17 mouse cellular contexts compared by ENCODE assay signal in the genomic region with DNA sequence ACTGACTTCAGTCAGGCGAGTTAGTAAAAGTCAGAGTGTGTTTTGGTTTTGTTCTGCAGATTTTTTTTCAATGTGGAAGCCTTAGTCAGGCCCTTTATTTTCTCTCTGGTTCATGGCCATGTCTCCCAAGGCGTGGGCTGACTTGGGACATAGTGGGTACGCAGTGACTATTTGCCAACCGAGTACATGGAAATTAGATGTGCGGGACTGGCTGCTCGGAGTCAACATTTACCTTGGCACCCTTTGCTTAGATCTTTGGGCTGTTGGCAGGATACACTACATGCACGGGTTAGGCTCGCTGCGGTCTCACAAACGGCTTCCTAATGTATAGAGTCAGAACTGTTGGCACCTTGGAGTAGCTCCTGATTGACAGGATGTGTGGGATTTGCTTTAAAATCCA. TPM values are rescaled to one million over a fixed set of nuclear protein-coding genes. Genes with fewer than 3 reads are reported as not detected.
DNase-seq lines count a peak whose midpoint lies in the region; ATAC-seq and TF ChIP-seq lines count a peak whose summit lies in the region.
"Had no signal": no experiment of that assay in that cellular context is flagged by ENCODE, and none has a peak within 500 bp of the region (broad histone marks: within the 10 kb centered on the region; RNA-seq: fewer than 3 reads in every experiment).

No protein-coding gene starts in this region.

- TF ChIP-seq CTCF in heart, adult 2 months (IDR thresholded peaks at IDR 0.05) = no peak

- WGBS in heart, adult 2 months = 57% methylated on average over 10 of the region's 10 CpGs
- 86% methylated on average over 10 of the region's 10 CpGs for WGBS in intestine, embryonic 15.5 days

- TF ChIP-seq POLR2A in heart, adult 2 months (IDR thresholded peaks at IDR 0.05; ENCODE audit: insufficient read depth, low read depth, low read length) = no peak

- no peak overlapping the region for H3K4me2 ChIP-seq in intestine, embryonic 15.5 days (replicated peaks)
- H3K4me2 ChIP-seq: hindbrain, embryonic 13.5 days; limb, embryonic 13.5 days; lung, embryonic 14.5 days; midbrain, embryonic 13.5 days had no signal

- no peaks in the 10 kb centered on the region for H3K27me3 ChIP-seq in heart, adult 2 months (ENCODE audit: control insufficient read depth, insufficient read depth, low read length)
- no peaks in the 10 kb centered on the region for H3K27me3 ChIP-seq in intestine, embryonic 15.5 days (replicated peaks)
- H3K27me3 ChIP-seq: limb, embryonic 13.5 days; midbrain, embryonic 13.5 days had no signal

- no peak for TF ChIP-seq EP300 in heart, adult 2 months (IDR thresholded peaks at IDR 0.05; ENCODE audit: insufficient read depth, low read depth, low read length)

- ATAC-seq in intestine, embryonic 15.5 days = no peak
- ATAC-seq: forebrain, postnatal 0 days; midbrain, embryonic 13.5 days had no signal

- H3K27ac ChIP-seq in heart, adult 2 months = peak overlapping the region; percentile 92
- H3K27ac ChIP-seq in intestine, embryonic 15.5 days = no peak overlapping the region
- H3K27ac ChIP-seq: hindbrain, embryonic 13.5 days; limb, embryonic 13.5 days; midbrain, embryonic 13.5 days had no signal

- peak overlapping the region; percentile 22; the same call in 1 of the 2 replicates for H3K9ac ChIP-seq in heart, adult 2 months (ENCODE audit: low read depth, low read length)
- no peak overlapping the region for H3K9ac ChIP-seq in intestine, embryonic 15.5 days
- H3K9ac ChIP-seq: forebrain, postnatal 0 days; hindbrain, embryonic 13.5 days; limb, embryonic 13.5 days; lung, embryonic 14.5 days; midbrain, embryonic 13.5 days had no signal

- H3K4me3 ChIP-seq in heart, adult 2 months = peak overlapping the region; percentile 10; the same call in 1 of the 2 replicates
- no peak overlapping the region for H3K4me3 ChIP-seq in intestine, embryonic 15.5 days (replicated peaks)
- H3K4me3 ChIP-seq: hindbrain, embryonic 13.5 days; limb, embryonic 13.5 days; midbrain, embryonic 13.5 days had no signal

- H3K36me3 ChIP-seq in heart, adult 2 months (ENCODE audit: control insufficient read depth, insufficient read depth, low read length) = peaks cover 4% of the 10 kb centered on the region; the same call in 1 of the 2 replicates
- H3K36me3 ChIP-seq in intestine, embryonic 15.5 days = 0 out of 2 replicates have a peak, but pooled peaks cover 2% of the 10 kb centered on the region
- H3K36me3 ChIP-seq: hindbrain, embryonic 13.5 days; limb, embryonic 13.5 days; midbrain, embryonic 13.5 days had no signal

- H3K79me2 ChIP-seq in heart, adult 2 months (replicated peaks; ENCODE audit: control insufficient read depth, insufficient read depth, low read length) = peaks cover 7% of the 10 kb centered on the region

- intact Hi-C loops in heart, adult 2 months (cut with DNase I) = no loop called here

- no peaks in the 10 kb centered on the region for H3K9me3 ChIP-seq in intestine, embryonic 15.5 days
- H3K9me3 ChIP-seq: hindbrain, embryonic 13.5 days; limb, embryonic 13.5 days; midbrain, embryonic 13.5 days had no signal

- peaks cover 15% of the 10 kb centered on the region for H3K4me1 ChIP-seq in heart, adult 2 months (ENCODE audit: control insufficient read depth, insufficient read depth, low read length)
- peaks cover 21% of the 10 kb centered on the region; the same call in 1 of the 2 replicates for H3K4me1 ChIP-seq in intestine, embryonic 15.5 days (replicated peaks)

- DNase-seq in heart, adult 2 months = no peak
- DNase-seq in heart, adult 9 months (ENCODE audit: low spot score in 2 of 2) = no peak
- DNase-seq in layer of hippocampus, adult 11-12 months (ENCODE audit: low spot score) = peak; percentile 2
- DNase-seq in layer of hippocampus, postnatal 36 days = no peak
- peak; percentile 1 for DNase-seq in lung, postnatal 10 days
- no peak for DNase-seq in lung, postnatal 4 days
- DNase-seq: adrenal gland, postnatal 25 days; cerebellum, adult 9-11 months; forebrain, postnatal 0 days; gastrocnemius, postnatal 36 days; kidney, adult 18-20 months; kidney, postnatal 10 days; lung, embryonic 14.5 days had no signal

RNA-seq across cellular contexts. Expression of gene Acsl1, which starts 7.9 kb away (rescaled TPM):
- total RNA-seq in heart, adult 2 months (2021) = 100 to 1,000 TPM; 774 to 911 TPM
- polyA plus RNA-seq in heart, adult 2 months (2012; rRNA removed) = 330 and 577 TPM in 2 replicates
- total RNA-seq in layer of hippocampus, postnatal 36 days (2021) = 10 to 100 TPM; 39.8 to 44.9 TPM
- polyA plus RNA-seq in intestine, embryonic 15.5 days (2015; fragmentation: Nextera tagmentation; extraction: Ambion mirVana) = 40.1 and 40.3 TPM in 2 replicates

Comparison
In these comparisons a context has a peak if more than half of its experiments do, and no peak if none do; other contexts are left out.
1. DNase-seq: peak in layer of hippocampus, adult 11-12 months (single experiment) and lung, postnatal 10 days (single experiment); none in heart, adult 2 months (0 of 2), heart, adult 9 months (0 of 2), layer of hippocampus, postnatal 36 days (0 of 2) and lung, postnatal 4 days (0 of 2).
2. RNA of gene Acsl1, which starts 7.9 kb away (total RNA-seq): 774 to 911 TPM in heart, adult 2 months; 39.8 to 44.9 TPM in layer of hippocampus, postnatal 36 days; every median in the first group is over 10 times any median in the second.